Mouse (Mus musculus) testis, adult 2 months (tissue): ENCODE results near the gene Otos.

Source experiments
- CTCF ChIP-seq: fragments of 200-500 bp; IDR thresholded peaks from 2 replicates; pipeline ENCODE4 v1.5.1; 2012; ENCODE audit warnings: low read depth, mild to moderate bottlenecking, inconsistent platforms, low read length, moderate library complexity; ENCODE audit not compliant: control insufficient read depth, insufficient read depth, insufficient replicate concordance
- POLR2A ChIP-seq: fragments of 200-500 bp; IDR thresholded peaks from 2 replicates; pipeline ENCODE4 v1.6.1; 2012; ENCODE audit warnings: low read depth, mild to moderate bottlenecking, inconsistent platforms, low read length, moderate library complexity; ENCODE audit not compliant: control insufficient read depth

DNA sequence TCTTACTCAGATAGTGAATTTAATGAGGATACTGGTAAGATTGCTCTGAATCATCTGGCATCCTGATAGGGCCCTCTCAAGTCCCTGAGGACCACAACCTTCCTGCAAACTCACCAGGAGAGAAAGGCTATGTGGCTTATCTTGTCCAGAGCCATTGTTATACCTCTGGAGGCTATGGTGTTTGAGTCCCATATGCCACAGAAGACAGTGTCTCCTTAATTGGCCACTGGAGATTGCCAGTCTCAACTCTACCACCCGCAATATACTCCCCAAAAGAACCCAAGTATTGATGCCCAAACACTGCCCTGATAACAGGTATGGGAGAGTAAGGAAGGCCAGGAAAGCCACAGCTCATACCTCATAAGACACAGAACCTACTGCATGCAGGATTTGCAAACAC, 43.2 kb downstream of the Otos start, which contains the start of gene Olfr1410:
- TF ChIP-seq CTCF (no peak), POLR2A (no peak)
